In the genomic region with DNA sequence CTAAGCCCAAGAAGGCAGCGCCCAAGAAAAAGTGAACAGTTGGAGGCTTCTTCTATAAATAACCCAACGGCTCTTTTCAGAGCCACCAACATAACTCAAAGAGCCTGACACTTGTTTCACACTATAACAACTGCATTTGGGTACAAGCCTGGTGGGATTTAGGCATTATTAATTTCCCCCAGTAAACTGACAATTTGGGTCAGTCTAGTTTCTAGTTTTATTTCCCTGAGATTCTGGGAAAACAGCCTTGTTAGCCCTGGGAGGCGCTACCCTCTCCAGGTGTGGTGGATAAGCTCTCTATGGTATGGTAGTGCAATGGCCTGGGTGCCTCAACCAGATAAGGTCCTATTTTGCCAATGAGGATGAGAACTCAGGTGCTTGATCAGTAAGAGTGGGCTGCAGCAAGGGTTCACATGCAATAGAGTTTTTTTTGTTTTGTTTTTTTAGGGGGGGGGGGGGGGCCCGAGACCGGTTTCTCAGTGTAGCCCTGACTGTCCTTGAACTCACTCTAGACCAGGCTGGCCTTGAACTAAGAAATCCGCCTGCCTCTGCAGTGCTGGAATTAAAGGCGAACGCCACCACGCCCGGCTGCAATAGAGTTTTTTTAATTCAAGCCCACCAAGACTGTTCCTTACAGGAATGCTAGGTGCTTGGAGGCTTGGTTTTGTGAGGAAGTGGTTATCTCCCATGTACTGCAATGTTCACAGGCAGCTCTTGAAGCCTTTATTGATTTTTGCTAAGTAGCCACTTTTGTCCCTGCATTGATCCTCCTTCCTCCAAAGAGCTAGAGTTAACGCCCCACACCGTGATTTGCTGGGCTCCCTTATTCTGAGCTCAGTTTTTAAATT, we compare ENCODE assay signal across 9 mouse cellular contexts. TPM values are rescaled to one million over a fixed set of nuclear protein-coding genes. Genes with fewer than 3 reads are reported as not detected.
DNase-seq lines count a peak whose midpoint lies in the region; ATAC-seq lines count a peak whose summit lies in the region.
"Had no signal": no experiment of that assay in that cellular context is flagged by ENCODE, and none has a peak within 500 bp of the region (broad histone marks: within the 10 kb centered on the region; RNA-seq: fewer than 3 reads in every experiment).

No protein-coding gene starts in this region.

- ATAC-seq in erythroid progenitor cell, adult 5-6 weeks (replicated peaks; ENCODE audit: low FRiP score, poor library complexity, severe bottlenecking) = peak; percentile 27; the same call in 1 of the 2 replicates

- DNase-seq in 3134 (ENCODE audit: extremely low read depth, insufficient read length, low spot score) (peak; percentile 39), 416B (ENCODE audit: low read depth) (peak; percentile 72), liver (peak; percentile 73)
- peak; percentile 47 for DNase-seq in yolk sac, embryonic 10.5 days (ENCODE audit: low spot score)
- DNase-seq in right cerebral cortex, adult 18-20 months = no peak
- no peak for DNase-seq in T-cell, adult 2 months (ENCODE audit: low spot score)
- no peak for DNase-seq in ovary, postnatal 10 days (ENCODE audit: low spot score)

RNA-seq across cellular contexts. Expression of a gene that starts 1.1 kb away (rescaled TPM):
- 666 and 715 TPM in 2 replicates for total RNA-seq in erythroid progenitor cell, adult 5-6 weeks (2015; ENCODE audit: low replicate concordance)
- 4,010 and 6,111 TPM in 2 replicates for total RNA-seq in erythroid progenitor cell, adult 5-6 weeks (2017; ENCODE audit: low replicate concordance)

RNA-seq across cellular contexts. Expression of a gene that starts 2.4 kb away (rescaled TPM):
- total RNA-seq in erythroid progenitor cell, adult 5-6 weeks (2015; ENCODE audit: low replicate concordance) = 238 and 271 TPM in 2 replicates
- total RNA-seq in erythroid progenitor cell, adult 5-6 weeks (2017; ENCODE audit: low replicate concordance) = 723 and 806 TPM in 2 replicates

RNA-seq across cellular contexts. Expression of a gene that starts 3.5 kb away (rescaled TPM):
- total RNA-seq in erythroid progenitor cell, adult 5-6 weeks (2015; ENCODE audit: low replicate concordance) = 142 and 188 TPM in 2 replicates
- 706 and 1,369 TPM in 2 replicates for total RNA-seq in erythroid progenitor cell, adult 5-6 weeks (2017; ENCODE audit: low replicate concordance)

RNA-seq across cellular contexts. Expression of a gene that starts 5.2 kb away (rescaled TPM):
- total RNA-seq in erythroid progenitor cell, adult 5-6 weeks (2015; ENCODE audit: low replicate concordance) = not detected in 2 replicates
- total RNA-seq in erythroid progenitor cell, adult 5-6 weeks (2017; ENCODE audit: low replicate concordance) = 0.39 TPM in 1 of 2 replicates, not detected in the other
- total RNA-seq: liver, adult 2 months had no signal

RNA-seq across cellular contexts. Expression of a gene that starts 7.7 kb away (rescaled TPM):
- 331 and 380 TPM in 2 replicates for total RNA-seq in erythroid progenitor cell, adult 5-6 weeks (2015; ENCODE audit: low replicate concordance)
- total RNA-seq in erythroid progenitor cell, adult 5-6 weeks (2017; ENCODE audit: low replicate concordance) = 1,134 and 2,811 TPM in 2 replicates

Comparison
In these comparisons a context has a peak if more than half of its experiments do, and no peak if none do; other contexts are left out.
1. DNase-seq: peak in 3134 (single experiment), 416B (single experiment), liver (single experiment) and yolk sac, embryonic 10.5 days (single experiment); none in right cerebral cortex, adult 18-20 months (single experiment), T-cell, adult 2 months (single experiment) and ovary, postnatal 10 days (single experiment).